Mouse (Mus musculus) myocyte (in vitro differentiated cells): ENCODE measurements at regions not wholly inside any gene's neighbourhood (a gene's known extent, or its start where the extent isn't known, plus 50 kb on each side); places are given as distances from the start of the nearest gene placed in this dataset.

Experiments used
- CEBPB ChIP-seq: IDR thresholded peaks from 2 replicates; pipeline ENCODE4 v1.6.1; 2011; ENCODE audit warnings: mild to moderate bottlenecking, moderate library complexity; ENCODE audit not compliant: poor library complexity, insufficient read depth, severe bottlenecking
- E2F4 ChIP-seq: IDR thresholded peaks from one replicate; pipeline ENCODE4 v1.6.1; 2011; ENCODE audit warnings: mild to moderate bottlenecking, control low read depth, moderate library complexity; ENCODE audit not compliant: insufficient read depth
- MYOD1 ChIP-seq, 3 experiments: IDR thresholded peaks; one replicate each; pipeline ENCODE4 v1.6.1; 2011; ENCODE audit warnings: control low read depth in 2 of 3, low read depth in 2 of 3, mild to moderate bottlenecking in 2 of 3, moderate library complexity in 1 of 3; ENCODE audit not compliant: insufficient read length in 2 of 3, control insufficient read depth in 1 of 3
- MYOG ChIP-seq, 3 experiments: IDR thresholded peaks; one replicate each; pipeline ENCODE4 v1.6.1; 2011; ENCODE audit warnings: control low read depth in 2 of 3, low read depth in 2 of 3, mild to moderate bottlenecking in 2 of 3; ENCODE audit not compliant: insufficient read length in 2 of 3, control insufficient read depth in 1 of 3, insufficient read depth in 1 of 3
- POLR2A ChIP-seq: IDR thresholded peaks from one replicate; pipeline ENCODE4 v1.6.1; 2011; ENCODE audit warnings: low read depth, mild to moderate bottlenecking, control low read depth, moderate library complexity; ENCODE audit not compliant: insufficient read length
- SRF ChIP-seq: IDR thresholded peaks from one replicate; pipeline ENCODE4 v1.6.1; 2011; ENCODE audit warnings: low read depth; ENCODE audit not compliant: control insufficient read depth, insufficient read length
- TCF3 ChIP-seq: IDR thresholded peaks from one replicate; pipeline ENCODE4 v1.6.1; 2011; ENCODE audit warnings: low read depth, control low read depth; ENCODE audit not compliant: insufficient read length
- USF1 ChIP-seq: IDR thresholded peaks from one replicate; pipeline ENCODE4 v1.6.1; 2011; ENCODE audit warnings: low read depth, mild to moderate bottlenecking, control low read depth, moderate library complexity

GRCm38 (mm10) chr8:10734746-10735145 lies 273.5 kb downstream of the Irs2 start:
- TF ChIP-seq POLR2A, result no peak
- no peak for TF ChIP-seq MYOD1 (IDR thresholded peaks at IDR 0.05; ENCODE audit: control insufficient read depth in 1 of 3, insufficient read length in 2 of 3, low read depth in 2 of 3)
- TF ChIP-seq USF1, result no peak
- TF ChIP-seq MYOG (IDR thresholded peaks at IDR 0.05; ENCODE audit: control insufficient read depth in 1 of 3, insufficient read depth in 1 of 3, insufficient read length in 2 of 3, low read depth in 2 of 3), result no peak
- TF ChIP-seq SRF, result no peak
- TF ChIP-seq CEBPB, result no peak
- no peak for TF ChIP-seq TCF3
- no peak for TF ChIP-seq E2F4
